Mouse (Mus musculus) megakaryocyte-erythroid progenitor cell, adult 5-6 weeks (primary cell): ENCODE measurements around the gene Ptpn1. TPM values are rescaled to one million over a fixed set of nuclear protein-coding genes. Genes with fewer than 3 reads are reported as not detected.
A peak's percentile ranks its signal among the peaks of the same experiment; 100 is the strongest.

Experiments used
- ATAC-seq: replicated peaks from 2 replicates; pipeline ENCODE4 v1.8.0; 2016; ENCODE audit warnings: mild to moderate bottlenecking, inconsistent platforms; ENCODE audit not compliant: severe bottlenecking, poor library complexity, low FRiP score, low TSS enrichment
- total RNA-seq, 2 experiments: library from RNA; stranded (forward) in 1 of 2; stranded (reverse) in 1 of 2; fragments of 200-1000, 215-1000 nt in 1 of 2; fragments of >200 nt in 1 of 2; fragmentation: Nextera tagmentation in 1 of 2; gene quantifications; 2 replicates each; pipeline ENCODE4 v1.2.3; 2014 to 2017

Ptpn1 gene
- total RNA-seq, 2 experiments from 2014 or later: 29.1 to 31.9 TPM

DNA sequence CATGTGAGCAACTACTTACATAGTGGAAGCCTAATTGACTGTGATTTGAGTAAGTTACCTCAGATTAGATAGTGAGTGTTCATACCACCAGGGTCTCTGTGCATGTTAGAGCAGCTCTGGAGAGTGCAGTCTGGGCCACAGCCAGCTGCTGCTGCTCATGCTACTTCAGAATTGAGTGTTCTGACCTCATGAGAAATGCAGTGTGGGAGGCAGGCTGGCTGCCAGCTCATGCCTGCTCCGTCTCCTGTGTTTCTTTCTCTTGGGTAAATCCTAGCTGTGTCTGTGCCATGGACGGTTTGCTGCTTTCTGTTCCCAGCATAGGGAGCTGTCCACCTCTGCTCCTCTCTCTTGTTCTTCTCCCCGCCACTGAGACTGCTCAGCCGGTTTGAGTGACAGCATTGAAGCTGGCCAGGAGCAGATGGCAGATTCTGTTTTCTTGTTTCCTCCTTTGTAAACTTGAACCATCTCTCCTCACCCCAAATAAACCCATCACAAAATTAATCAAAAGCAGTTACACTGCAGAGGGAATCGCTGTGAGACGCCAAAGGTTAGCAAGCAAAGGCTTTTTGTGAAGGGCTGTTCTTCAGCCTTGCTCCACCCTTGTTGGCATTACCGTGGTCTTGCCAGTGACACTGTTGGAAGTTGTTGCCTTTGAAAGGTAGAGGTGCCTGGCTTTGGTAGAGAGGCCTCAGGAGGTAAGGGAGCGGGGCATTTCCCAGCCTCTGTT lies 10.5 kb downstream of the Ptpn1 start:
- ATAC-seq: no peak; the same call in 1 of the 2 replicates

DNA sequence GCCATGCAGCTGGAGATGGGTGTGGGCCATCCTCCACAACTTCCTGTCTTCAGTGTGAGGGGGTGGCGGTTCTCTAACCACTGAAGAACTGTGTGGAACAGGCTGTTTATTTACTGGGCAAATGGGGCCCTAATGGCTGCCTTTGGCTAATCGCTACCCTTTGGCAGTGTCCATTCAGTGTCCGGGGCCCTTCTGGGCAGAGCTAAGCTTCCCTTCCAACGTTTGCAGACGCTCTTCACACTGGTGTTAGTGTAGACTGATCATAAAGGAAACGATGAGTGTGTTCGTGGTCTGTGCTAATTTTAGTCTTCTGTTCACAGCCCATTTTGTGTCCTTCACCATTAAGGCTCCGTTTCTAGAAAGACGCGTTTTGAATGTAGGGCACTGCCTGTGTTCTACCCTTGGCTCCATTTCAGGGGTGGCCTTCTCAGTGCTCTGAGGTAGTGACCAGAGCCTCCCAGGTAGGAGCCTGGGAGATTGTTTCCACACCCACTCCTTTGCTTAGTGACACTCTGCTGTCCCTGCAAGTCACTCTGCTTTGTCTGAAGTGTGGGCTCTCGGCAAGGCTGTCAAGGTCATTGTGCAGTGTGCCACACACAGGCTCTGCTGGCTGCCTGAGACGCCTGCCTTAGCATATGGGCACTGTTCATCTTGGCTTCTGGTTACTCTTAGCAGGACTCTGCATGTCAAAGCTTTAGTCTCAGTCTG lies 11.2 kb downstream of the Ptpn1 start:
- ATAC-seq: no peak; the same call in 1 of the 2 replicates

- no peak for ATAC-seq
Observed at GRCm38 (mm10) chr2:167944193-167944592, 12.3 kb downstream of the Ptpn1 start.

- no peak for ATAC-seq
Observed at GRCm38 (mm10) chr2:167945451-167945850, 13.6 kb downstream of the Ptpn1 start.

DNA sequence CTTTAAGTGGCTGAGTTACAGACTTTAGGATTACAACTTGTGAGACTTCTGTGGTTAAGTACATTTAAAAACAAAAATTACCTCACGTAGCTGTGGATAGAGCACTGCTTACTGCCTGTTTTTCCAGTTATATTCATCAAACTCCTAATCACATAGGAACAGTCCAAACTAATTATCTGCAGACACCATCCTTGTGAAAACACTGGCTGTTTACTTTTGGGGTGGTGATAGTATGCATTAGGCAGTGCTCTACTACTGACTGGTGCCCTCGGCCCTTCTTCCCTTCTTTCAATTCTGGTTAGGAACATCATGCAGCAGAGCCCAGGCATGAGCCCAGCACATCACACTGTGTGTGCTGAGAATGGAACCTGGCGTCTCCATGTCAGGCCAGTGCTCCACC lies 15.4 kb downstream of the Ptpn1 start:
- ATAC-seq: peak; percentile 53

DNA sequence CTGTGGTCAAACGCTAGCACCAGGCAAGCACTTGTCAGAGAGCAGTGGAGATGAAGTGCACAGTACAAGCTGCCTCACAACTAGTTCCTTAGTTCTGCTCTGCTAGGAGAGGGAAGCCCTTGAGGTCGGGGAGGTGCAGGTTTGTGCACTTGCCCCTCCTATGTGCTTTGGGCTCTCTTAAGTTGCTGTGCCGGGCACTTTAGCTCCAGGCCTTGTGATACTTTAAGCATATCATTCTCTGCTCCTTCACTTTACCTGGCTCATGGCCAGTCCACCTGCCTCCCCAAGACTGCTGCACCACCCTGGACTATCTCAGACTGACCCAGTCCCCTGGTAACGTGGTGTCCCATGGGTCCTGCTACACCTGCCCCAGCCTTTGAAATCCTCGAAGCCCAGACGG lies 16.2 kb downstream of the Ptpn1 start:
- no peak for ATAC-seq

DNA sequence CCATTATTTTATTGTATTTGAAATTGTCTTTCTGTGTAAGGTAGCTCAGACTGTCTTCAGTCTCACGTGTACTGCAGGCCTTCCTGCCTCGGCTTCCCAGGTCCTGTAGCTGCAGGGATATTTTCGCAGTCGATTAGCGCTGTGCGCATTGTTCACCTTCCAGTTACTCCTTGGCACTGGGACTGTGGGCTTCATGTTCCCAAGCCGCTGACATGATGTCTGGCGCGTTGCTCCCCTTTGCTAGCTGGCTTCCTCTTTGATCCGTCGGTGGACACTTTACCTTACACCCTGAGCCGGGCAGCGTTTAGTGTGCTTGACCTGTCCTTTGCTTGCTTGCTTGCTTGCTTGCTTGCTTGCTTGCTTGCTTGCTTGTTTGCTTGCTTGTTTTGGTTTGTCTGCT lies 16.7 kb downstream of the Ptpn1 start:
- no peak for ATAC-seq

- peak; percentile 31 for ATAC-seq
Observed at GRCm38 (mm10) chr2:167949250-167949649, 17.4 kb downstream of the Ptpn1 start.

GRCm38 (mm10) chr2:167949808-167950207 lies 18.0 kb downstream of the Ptpn1 start:
- no peak for ATAC-seq

DNA sequence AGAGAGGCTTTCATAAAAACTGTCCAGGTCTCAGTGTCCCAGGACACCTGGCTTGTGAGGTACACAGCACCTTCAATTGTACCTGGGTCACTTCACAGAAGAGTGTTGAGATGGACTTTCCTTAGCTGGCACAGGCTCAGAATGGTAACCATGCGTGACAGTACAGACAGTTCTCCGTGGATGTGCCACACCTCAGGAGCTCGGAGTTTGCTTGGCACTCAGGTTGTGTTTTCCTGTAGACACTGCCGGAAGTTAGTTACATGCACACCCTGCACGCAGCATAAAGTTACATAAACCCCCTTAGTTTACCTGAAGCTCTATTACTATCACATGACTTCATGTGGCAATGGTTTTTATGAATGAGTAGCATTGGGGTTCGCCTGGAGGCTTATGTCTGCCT lies 18.8 kb downstream of the Ptpn1 start:
- ATAC-seq: no peak

- ATAC-seq: no peak
Observed at GRCm38 (mm10) chr2:167951301-167952211, 19.7 kb downstream of the Ptpn1 start.

GRCm38 (mm10) chr2:167953819-167954218 lies 22.0 kb downstream of the Ptpn1 start:
- no peak for ATAC-seq

GRCm38 (mm10) chr2:167954928-167955327 lies 23.1 kb downstream of the Ptpn1 start:
- 0 out of 2 replicates have a peak, but pooled peaks have one; percentile 11 for ATAC-seq

GRCm38 (mm10) chr2:167957539-167957938 lies 25.7 kb downstream of the Ptpn1 start:
- ATAC-seq: 0 out of 2 replicates have a peak, but pooled peaks have one; percentile 49

GRCm38 (mm10) chr2:167958082-167958788 lies 26.4 kb downstream of the Ptpn1 start:
- no peak for ATAC-seq

DNA sequence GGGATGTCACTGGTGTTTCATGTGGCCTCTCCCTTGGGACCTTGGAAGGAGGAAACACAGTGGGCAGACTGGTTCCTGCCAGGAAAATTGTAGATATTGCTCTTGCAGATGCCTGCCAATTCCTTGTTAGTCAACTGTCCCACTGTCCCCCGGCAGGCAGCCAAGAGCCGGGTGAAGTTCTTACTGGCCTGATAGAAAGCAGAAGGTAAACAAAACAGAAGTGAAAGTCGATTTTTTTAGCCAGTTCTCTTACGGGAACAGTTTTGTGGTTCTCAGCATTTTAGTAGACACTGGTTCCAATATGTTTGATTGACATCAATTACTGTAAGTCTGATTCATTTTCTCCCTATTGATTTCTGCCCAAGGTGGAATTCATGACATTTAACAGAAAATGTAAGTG lies 27.0 kb downstream of the Ptpn1 start:
- ATAC-seq: no peak

DNA sequence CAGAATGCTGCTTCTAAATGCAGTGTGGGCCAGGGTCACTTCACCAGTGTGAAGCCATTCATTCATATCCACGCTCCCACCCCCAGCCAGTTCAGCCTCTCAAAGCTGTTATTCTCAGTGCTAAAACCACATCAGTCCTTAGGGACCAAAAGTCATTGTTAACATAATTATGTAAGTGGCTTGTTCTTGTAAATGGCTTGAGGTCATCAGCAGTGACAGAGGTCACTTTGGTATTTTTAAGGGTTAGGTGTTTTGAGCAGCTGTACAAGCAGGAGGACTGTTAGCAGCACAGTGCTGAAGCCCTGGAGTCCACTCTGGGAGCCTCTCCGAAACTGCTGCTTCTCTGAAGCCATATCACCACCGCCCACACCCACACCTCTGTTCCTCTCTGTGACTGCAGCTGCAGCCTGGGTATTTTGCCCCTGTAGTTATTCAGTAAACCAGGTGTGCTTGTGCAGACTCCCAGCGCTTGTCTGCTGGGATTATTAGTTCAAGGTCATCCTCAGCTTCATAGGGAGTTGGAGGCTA lies 27.6 kb downstream of the Ptpn1 start:
- ATAC-seq: peak; percentile 54; the same call in 1 of the 2 replicates

GRCm38 (mm10) chr2:167959996-167960395 lies 28.1 kb downstream of the Ptpn1 start:
- peak; percentile 36 for ATAC-seq

- no peak for ATAC-seq
Observed at GRCm38 (mm10) chr2:167960584-167960983, 28.7 kb downstream of the Ptpn1 start.
